Mouse (Mus musculus) Patski (cell line): ENCODE results near the gene Ptpn1. TPM values are rescaled to one million over a fixed set of nuclear protein-coding genes. Genes with fewer than 3 reads are reported as not detected.
A peak's percentile ranks its signal among the peaks of the same experiment; 100 is the strongest.

Experiments used
- ATAC-seq: fragments of 100-300 bp; one replicate; pipeline ENCODE4 v1.8.0; 2021
- CTCF ChIA-PET: fragments of 350-600 bp; sonication (Branson Sonifier 250); formaldehyde crosslinking; loops from one replicate; lab custom pipeline; 2022; ENCODE audit warnings: inconsistent platforms; lab: Charles Lee
- POLR2A ChIA-PET: fragments of 350-600 bp; sonication (Branson Sonifier 250); formaldehyde crosslinking; loops from one replicate; lab custom pipeline; 2022; ENCODE audit warnings: antibody characterized with exemption, inconsistent platforms; lab: Charles Lee
- DNase-seq: peaks from one replicate; pipeline ENCODE4 v3.0.0-alpha.2; 2011; ENCODE audit warnings: low read depth, low spot score
- H3K27me3 ChIP-seq: fragments of 371-371 bp; one replicate; pipeline ENCODE4 v1.5.1; 2021
- CTCF ChIP-seq: fragments of 100-300 bp; IDR thresholded peaks from one replicate; pipeline ENCODE4 v1.5.1; 2021
- in situ Hi-C: fragments of 300-500 bp; cut with MboI; formaldehyde crosslinking; loops from 3 replicates; pipeline ENCODE4 v1.11.1; 2018; ENCODE audit warnings: low pct_unique_long_range_greater_than_20kb, mixed read lengths
- polyA plus RNA-seq: library from polyadenylated mRNA; unstranded; gene quantifications from one replicate; pipeline ENCODE4 v1.2.3, GENCODE M21; 2021

Ptpn1 gene
- polyA plus RNA-seq, result 49.2 TPM

DNA sequence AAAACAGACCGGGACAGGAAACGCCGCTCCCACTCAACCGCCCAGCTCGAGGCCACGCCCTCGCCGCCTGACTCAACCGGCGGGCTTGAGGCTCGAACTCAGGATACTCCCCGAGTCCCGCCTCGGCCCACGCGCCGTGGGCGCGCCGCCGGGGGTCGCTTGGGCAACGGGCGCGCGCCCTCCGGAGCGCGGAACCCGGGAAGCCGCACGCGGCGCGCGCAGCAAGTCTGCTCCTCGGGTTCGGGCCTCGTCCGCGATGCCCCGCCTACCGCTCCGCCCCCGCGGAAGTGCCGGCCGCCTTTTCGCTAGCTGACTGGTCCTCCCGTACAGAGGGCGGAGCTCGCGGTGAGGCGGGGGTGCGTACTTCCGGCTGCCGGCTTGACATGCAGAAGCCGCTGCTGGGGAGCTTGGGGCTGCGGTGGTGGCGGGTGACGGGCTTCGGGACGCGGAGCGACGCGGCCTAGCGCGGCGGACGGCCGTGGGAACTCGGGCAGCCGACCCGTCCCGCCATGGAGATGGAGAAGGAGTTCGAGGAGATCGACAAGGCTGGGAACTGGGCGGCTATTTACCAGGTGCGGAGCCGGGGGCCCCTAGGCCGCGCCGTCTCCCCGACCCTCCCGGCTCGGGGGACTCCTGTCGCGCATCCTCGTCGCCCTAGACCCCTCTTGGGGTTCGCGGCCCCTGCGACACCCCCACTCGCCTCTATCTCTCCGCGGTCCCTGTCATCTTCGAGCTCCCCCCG is at the start of gene Ptpn1:
TSS of gene Ptpn1 (plus strand) at position 73 of the 742 bp plus-strand sequence.
- CTCF ChIA-PET, result interaction anchor here (1.1 to 1.5 kb wide), 2 partner anchors 10 to 26 kb away, joined by 3 read pairs; no protein-coding TSS in a partner anchor
- ATAC-seq (peak; percentile 84), DNase-seq (no peak)
- POLR2A ChIA-PET, result interaction anchor here (0.7 to 1.9 kb wide), 3 partner anchors 12 to 20 kb away, joined by 3 to 7 read pairs (median 4); no protein-coding TSS in a partner anchor
- no peak for TF ChIP-seq CTCF
- no peaks in the 10 kb centered on the region for H3K27me3 ChIP-seq
- in situ Hi-C loops, result no loop called here

DNA sequence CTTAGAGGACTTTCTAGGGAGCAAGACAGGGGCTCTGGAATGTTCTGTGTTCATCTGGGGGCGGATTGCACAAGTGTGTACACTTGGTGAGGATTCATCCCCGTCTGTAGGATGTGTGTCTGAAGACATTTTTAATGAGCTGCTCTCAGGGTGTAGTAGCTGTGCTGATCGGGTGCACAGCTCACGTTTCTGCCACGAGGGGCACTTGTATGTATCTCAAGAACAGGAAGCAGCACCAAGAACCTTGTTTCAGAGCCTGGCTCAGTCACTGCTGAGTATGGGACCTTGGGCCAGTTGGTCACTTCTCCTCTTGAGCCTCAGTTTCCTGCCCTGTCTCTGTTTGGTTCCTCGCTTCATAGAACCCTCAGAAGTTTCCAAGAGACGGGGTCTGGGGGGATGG is 45.4 kb upstream of the Ptpn1 start:
- no peak for ATAC-seq
- POLR2A ChIA-PET, result interaction anchor here (0.5 kb wide), 1 partner anchor 89 kb away, joined by 5 read pairs; no protein-coding TSS in a partner anchor
- TF ChIP-seq CTCF, result no peak

DNA sequence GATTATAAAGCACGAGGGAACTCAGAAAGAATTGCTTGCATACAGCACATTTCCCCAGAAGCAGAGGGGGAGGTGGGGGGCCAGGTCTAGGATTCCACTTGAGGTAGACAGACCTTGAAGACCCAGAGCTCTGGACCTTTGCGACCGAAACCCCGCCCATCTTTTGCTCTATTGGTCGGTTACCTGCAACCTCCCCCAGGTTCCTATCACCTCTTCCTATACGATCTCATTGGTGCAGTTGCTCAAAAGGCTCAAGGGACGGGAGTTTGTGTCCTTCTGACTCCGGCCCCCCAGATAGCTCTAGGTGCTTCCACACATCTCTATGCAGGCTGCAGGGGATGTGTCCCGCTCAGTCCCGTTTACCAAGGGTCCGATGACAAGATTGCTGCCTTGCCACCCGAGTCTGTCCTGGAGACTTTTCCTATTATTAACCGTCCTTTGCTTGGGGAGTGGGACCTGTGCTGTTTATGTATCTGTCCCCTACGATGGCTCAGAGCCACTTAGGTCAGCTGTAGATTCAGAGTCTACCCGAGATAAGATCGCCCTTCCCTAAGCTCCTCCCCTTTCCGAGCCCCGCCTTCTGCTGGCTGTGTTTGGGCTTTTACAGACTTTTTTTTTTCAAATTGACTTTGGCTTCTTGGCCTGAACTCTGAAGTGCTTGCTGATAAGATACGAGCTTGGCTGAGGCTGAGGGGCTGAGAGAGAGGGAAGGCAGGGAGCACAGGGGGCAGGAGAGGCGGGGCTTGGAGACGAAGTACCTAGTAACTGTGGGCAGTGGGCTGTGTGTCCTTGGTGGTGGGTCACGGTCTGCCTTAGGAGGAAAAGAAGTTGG is 44.1 kb upstream of the Ptpn1 start:
- no peak for TF ChIP-seq CTCF
- in situ Hi-C loops, result loop anchor here (5.0 to 10.0 kb wide), 2 partner anchors 53 to 110 kb away; no protein-coding TSS in a partner anchor
- no peaks in the 10 kb centered on the region for H3K27me3 ChIP-seq
- POLR2A ChIA-PET, result interaction anchor here (0.6 to 1.2 kb wide), 4 partner anchors 177 to 359 kb away, joined by 3 to 4 read pairs (median 3); partner anchors contain the start of gene Tmem189
- ATAC-seq (no peak), DNase-seq (no peak)
- CTCF ChIA-PET, result interaction anchor here (0.9 to 9.3 kb wide), 7 partner anchors 10 to 207 kb away, joined by 3 to 94 read pairs (median 3); no protein-coding TSS in a partner anchor

More for the DNA sequence above, 45.4 kb upstream of the Ptpn1 start:
- in situ Hi-C loops, result loop anchor here (5.0 to 10.0 kb wide), 2 partner anchors 52 to 109 kb away; no protein-coding TSS in a partner anchor
- CTCF ChIA-PET, result interaction anchor here (1.1 kb wide), 1 partner anchor 9 kb away, joined by 3 read pairs; no protein-coding TSS in a partner anchor
- no peaks in the 10 kb centered on the region for H3K27me3 ChIP-seq
- no peak for DNase-seq

DNA sequence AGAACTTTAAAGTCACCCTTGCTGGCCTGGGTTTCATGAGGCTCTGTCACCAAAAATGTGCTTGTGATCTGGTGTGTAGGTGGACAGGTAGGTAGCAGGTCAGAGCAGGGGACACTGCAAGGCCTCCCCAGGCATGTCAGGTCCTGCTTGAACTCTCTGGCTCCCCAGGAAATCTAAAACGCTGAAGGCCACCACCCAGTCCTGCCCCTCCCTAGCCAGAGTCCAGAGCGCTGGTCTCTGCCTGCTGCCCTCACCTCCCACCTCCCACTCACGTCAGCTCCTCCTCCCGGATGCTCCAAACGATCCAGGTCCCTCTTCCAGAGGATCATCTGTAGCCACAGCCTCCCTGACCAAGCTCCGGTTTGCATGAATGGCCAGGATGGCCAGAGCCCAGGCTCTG is 43.0 kb upstream of the Ptpn1 start:
- in situ Hi-C loops, result loop anchor here (5.0 to 10.0 kb wide), 2 partner anchors 54 to 112 kb away; no protein-coding TSS in a partner anchor
- ATAC-seq, result no peak

DNA sequence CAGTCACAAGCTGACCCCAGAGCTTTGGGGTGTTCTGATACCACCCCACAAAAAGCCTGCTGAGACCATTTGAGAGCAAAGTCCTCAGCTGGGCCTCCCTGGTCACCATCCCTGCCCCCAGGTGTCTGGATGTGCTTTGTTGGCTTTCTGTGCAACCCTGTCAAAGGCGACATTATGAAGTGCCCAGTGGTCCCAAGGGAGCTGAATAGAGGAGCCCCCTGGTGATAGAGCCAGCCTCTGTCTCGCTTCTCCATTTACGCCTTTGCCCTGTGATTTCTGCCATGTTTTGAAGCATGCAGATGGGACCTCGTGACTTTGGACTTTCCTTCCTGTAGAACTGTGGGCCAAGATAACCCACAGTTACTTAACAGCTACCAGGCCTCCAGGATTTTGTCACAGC is 42.0 kb upstream of the Ptpn1 start:
- ChIA-PET POLR2A (interaction anchor here (0.7 kb wide), 1 partner anchor 205 kb away, joined by 3 read pairs; no protein-coding TSS in a partner anchor), CTCF (interaction anchor here (7.1 to 9.3 kb wide), 2 partner anchors 203 to 209 kb away, joined by 94 to 106 read pairs; partner anchors contain the start of gene Cebpb)
- in situ Hi-C loops, result loop anchor here (5.0 to 10.0 kb wide), 3 partner anchors 55 to 203 kb away; partner anchors contain the start of genes Cebpb and Tmem189
- no peak for DNase-seq
- ATAC-seq, result no peak
- H3K27me3 ChIP-seq, result no peaks in the 10 kb centered on the region
- no peak for TF ChIP-seq CTCF

More for the DNA sequence above, 43.0 kb upstream of the Ptpn1 start:
- CTCF ChIA-PET, result interaction anchor here (0.9 to 9.3 kb wide), 5 partner anchors 11 to 208 kb away, joined by 3 to 94 read pairs (median 3); no protein-coding TSS in a partner anchor
- no peak for DNase-seq
- H3K27me3 ChIP-seq, result no peaks in the 10 kb centered on the region
- TF ChIP-seq CTCF, result no peak
- POLR2A ChIA-PET, result interaction anchor here (1.2 kb wide), 1 partner anchor 179 kb away, joined by 3 read pairs; no protein-coding TSS in a partner anchor

DNA sequence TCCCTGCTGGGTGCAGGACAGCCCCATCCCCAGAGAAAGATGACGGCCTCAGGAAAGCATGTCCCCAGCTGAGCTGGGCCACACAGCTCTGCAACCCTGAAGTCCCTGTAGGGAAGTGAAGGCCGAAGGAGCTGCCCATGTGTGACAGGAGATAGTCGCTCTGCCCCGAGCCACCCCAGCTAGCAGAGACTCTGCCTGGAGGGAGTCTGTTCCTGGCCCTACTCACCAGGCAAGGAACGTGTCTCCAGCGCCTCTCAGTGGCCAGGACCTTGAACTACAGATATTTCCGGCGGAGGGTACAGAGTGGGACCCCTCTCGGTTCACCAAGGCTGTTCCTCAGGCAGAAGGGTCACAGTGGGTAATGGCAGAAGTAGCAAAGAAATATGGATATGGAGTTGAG is 39.9 kb upstream of the Ptpn1 start:
- TF ChIP-seq CTCF, result no peak
- peak; percentile 64 for ATAC-seq
- POLR2A ChIA-PET, result interaction anchor here (1.0 to 2.0 kb wide), 3 partner anchors 47 to 206 kb away, joined by 3 to 10 read pairs (median 4); partner anchors contain the start of gene Tmem189

GRCm38 (mm10) chr2:167893680-167894079 is 38.2 kb upstream of the Ptpn1 start:
- POLR2A ChIA-PET, result no interaction called here
- CTCF ChIA-PET, result interaction anchor here (7.1 to 9.3 kb wide), 2 partner anchors 207 to 213 kb away, joined by 94 to 106 read pairs; partner anchors contain the start of gene Cebpb
- in situ Hi-C loops, result loop anchor here (5.0 kb wide), 1 partner anchor 206 kb away; the partner anchor contains the start of genes Cebpb and Tmem189
- no peak for DNase-seq
- ATAC-seq, result no peak
- no peak for TF ChIP-seq CTCF
- H3K27me3 ChIP-seq, result no peaks in the 10 kb centered on the region

More for the DNA sequence above, 39.9 kb upstream of the Ptpn1 start:
- no peaks in the 10 kb centered on the region for H3K27me3 ChIP-seq
- CTCF ChIA-PET, result interaction anchor here (0.7 to 9.3 kb wide), 10 partner anchors 14 to 211 kb away, joined by 3 to 106 read pairs (median 4); partner anchors contain the start of gene Cebpb
- DNase-seq, result no peak
- in situ Hi-C loops, result loop anchor here (5.0 kb wide), 1 partner anchor 205 kb away; the partner anchor contains the start of genes Cebpb and Tmem189

GRCm38 (mm10) chr2:167894948-167895372 is 36.9 kb upstream of the Ptpn1 start:
- CTCF ChIA-PET, result interaction anchor here (0.5 to 9.3 kb wide), 16 partner anchors 9 to 365 kb away, joined by 3 to 106 read pairs (median 4); partner anchors contain the start of genes Cebpb and Ripor3
- no peak for DNase-seq
- TF ChIP-seq CTCF, result no peak
- no peaks in the 10 kb centered on the region for H3K27me3 ChIP-seq
- no peak for ATAC-seq
- in situ Hi-C loops, result loop anchor here (5.0 kb wide), 2 partner anchors 208 to 363 kb away; partner anchors contain the start of genes Cebpb and Tmem189
- POLR2A ChIA-PET, result interaction anchor here (0.8 to 1.8 kb wide), 3 partner anchors 210 to 275 kb away, joined by 5 to 8 read pairs (median 6); no protein-coding TSS in a partner anchor

- in situ Hi-C loops, result loop anchor here (5.0 kb wide), 1 partner anchor 366 kb away; no protein-coding TSS in a partner anchor
- no peaks in the 10 kb centered on the region for H3K27me3 ChIP-seq
- ATAC-seq (no peak), DNase-seq (no peak)
- POLR2A ChIA-PET, result no interaction called here
- no peak for TF ChIP-seq CTCF
- CTCF ChIA-PET, result interaction anchor here (1.0 to 1.4 kb wide), 2 partner anchors 12 to 217 kb away, joined by 3 to 4 read pairs; no protein-coding TSS in a partner anchor
Measured at GRCm38 (mm10) chr2:167897896-167898295, 34.0 kb upstream of the Ptpn1 start.
